Mouse (Mus musculus) embryonic fibroblast, embryonic 13.5 days (primary cell): ENCODE results near the gene Tango6.

Source experiments
- CTCF ChIP-seq: IDR thresholded peaks from 2 replicates; pipeline ENCODE4 v1.5.1; 2011; ENCODE audit warnings: mild to moderate bottlenecking, control low read depth, low read length, moderate library complexity, borderline replicate concordance; ENCODE audit not compliant: insufficient read depth
- POLR2A ChIP-seq: IDR thresholded peaks from 2 replicates; pipeline ENCODE4 v1.6.1; 2011; ENCODE audit warnings: low read depth, mild to moderate bottlenecking, control low read depth, low read length, moderate library complexity

DNA sequence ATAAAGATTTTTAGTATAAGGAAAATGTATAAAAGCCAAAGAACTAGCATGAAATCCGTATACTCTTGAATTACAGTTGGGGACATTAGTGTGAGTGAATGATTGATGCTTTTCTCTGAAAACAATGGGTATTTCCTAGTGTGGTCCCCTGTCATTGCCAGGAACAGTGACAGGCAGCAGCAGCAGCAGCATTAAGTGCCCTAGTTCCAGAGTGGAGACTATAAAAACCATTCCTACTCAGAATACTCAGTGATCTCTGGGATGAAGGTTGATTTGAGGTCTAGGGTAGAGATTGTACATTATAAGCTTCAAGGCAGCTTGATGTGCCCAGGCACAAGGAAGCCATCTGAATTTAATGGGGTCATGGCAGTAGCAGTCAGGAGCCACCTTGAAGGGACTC lies 45.0 kb downstream of the Tango6 start:
- no peak for TF ChIP-seq CTCF
- TF ChIP-seq POLR2A: no peak
